Mouse (Mus musculus): ENCODE data around the gene Ubxn2a. TPM values are rescaled to one million over a fixed set of nuclear protein-coding genes. Genes with fewer than 3 reads are reported as not detected.

Gene Ubxn2a
- total RNA-seq, 2 experiments from 2014 or later = 56.5 to 60.3 TPM

DNA sequence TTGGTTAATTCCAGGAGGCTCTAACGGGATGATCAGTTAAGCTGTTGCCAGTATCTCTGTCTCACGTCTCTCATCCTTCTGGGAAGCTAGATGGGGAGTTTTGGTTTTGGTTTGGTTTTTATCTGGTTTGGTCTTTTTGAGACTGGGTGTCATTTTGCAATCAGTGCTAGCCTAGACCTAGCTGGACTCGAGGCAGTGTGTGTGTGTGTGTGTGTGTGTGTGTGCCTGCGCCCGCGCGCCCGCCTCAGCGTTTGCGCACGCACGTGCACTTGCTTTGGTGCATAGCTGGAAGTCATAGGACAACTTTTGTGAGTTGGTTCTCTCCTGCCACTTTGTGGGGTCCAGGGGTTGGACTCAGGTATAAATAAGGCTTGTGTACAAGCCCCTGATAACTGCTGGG lies 63.8 kb downstream of the Ubxn2a start:
- no peak for DNase-seq (ENCODE audit: extremely low spot score in 1 of 2, low spot score in 2 of 2)
- intact Hi-C loops (cut with DNase I) = loop anchor here (2.0 to 5.0 kb wide), 2 partner anchors 64 to 75 kb away; partner anchors contain the start of genes Fam228b, Pfn4 and Ubxn2a
- H3K27ac ChIP-seq = peak overlapping the region; percentile 50; the same call in 1 of the 2 replicates

GRCm38 (mm10) chr12:4842890-4843597 lies 64.5 kb downstream of the Ubxn2a start, which contains the start of gene Wdcp:
Gene Wdcp, plus strand, starts transcription at chr12:4843303.
- H3K4me3 ChIP-seq = peak within 1 kb of the TSS; percentile 65
- peak within 1 kb of the TSS; percentile 50; the same call in 1 of the 2 replicates for H3K27ac ChIP-seq
- intact Hi-C loops (cut with DNase I) = loop anchor here (2.0 to 5.0 kb wide), 2 partner anchors 64 to 74 kb away; partner anchors contain the start of genes Fam228b, Pfn4 and Ubxn2a

More for the DNA sequence above, 63.8 kb downstream of the Ubxn2a start:
- H3K4me3 ChIP-seq = peak overlapping the region; percentile 65
- no peak for TF ChIP-seq CTCF (IDR thresholded peaks at IDR 0.05)

DNA sequence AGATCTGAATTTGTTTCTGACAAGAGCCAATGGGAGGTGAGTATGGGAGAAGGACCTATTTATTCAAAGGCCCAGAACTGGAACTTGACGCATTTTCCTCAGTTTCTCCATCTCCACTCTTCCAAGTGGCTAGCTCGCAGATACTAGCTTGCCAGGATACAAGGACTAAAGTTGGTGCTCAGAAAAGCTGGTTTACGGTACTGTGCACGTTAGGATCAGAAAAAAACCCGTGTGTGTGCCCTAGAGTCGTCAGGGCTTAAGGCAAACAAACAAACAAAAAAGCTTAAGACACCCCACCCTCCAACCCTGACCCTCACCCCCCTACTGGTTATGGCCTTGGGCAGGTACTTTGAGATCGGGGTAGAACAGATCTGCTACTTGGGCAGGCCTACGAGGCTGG lies 65.0 kb downstream of the Ubxn2a start:
- no peak for TF ChIP-seq CTCF (IDR thresholded peaks at IDR 0.05)
- H3K4me3 ChIP-seq = no peak overlapping the region
- intact Hi-C loops (cut with DNase I) = loop anchor here (2.0 to 5.0 kb wide), 2 partner anchors 65 to 74 kb away; partner anchors contain the start of genes Fam228b, Pfn4 and Ubxn2a

More at GRCm38 (mm10) chr12:4842890-4843597, 64.5 kb downstream of the Ubxn2a start, which contains the start of gene Wdcp:
- DNase-seq (ENCODE audit: extremely low spot score in 1 of 2, low spot score in 2 of 2) = peak; percentile 86 to 91
- TF ChIP-seq CTCF (IDR thresholded peaks at IDR 0.05) = no peak

GRCm38 (mm10) chr12:4841392-4841887 lies 66.1 kb downstream of the Ubxn2a start, which contains the start of gene Fkbp1b:
Gene Fkbp1b, minus strand, starts transcription at chr12:4841591.
- no peak for TF ChIP-seq CTCF (IDR thresholded peaks at IDR 0.05)
- intact Hi-C loops (cut with DNase I) = loop anchor here (2.0 to 5.0 kb wide), 2 partner anchors 23 to 66 kb away; partner anchors contain the start of gene Ubxn2a
- peak within 1 kb of the TSS; percentile 64 for H3K27ac ChIP-seq

More for the DNA sequence above, 65.0 kb downstream of the Ubxn2a start:
- no peak overlapping the region for H3K27ac ChIP-seq
- no peak for DNase-seq (ENCODE audit: extremely low spot score in 1 of 2, low spot score in 2 of 2)

DNA sequence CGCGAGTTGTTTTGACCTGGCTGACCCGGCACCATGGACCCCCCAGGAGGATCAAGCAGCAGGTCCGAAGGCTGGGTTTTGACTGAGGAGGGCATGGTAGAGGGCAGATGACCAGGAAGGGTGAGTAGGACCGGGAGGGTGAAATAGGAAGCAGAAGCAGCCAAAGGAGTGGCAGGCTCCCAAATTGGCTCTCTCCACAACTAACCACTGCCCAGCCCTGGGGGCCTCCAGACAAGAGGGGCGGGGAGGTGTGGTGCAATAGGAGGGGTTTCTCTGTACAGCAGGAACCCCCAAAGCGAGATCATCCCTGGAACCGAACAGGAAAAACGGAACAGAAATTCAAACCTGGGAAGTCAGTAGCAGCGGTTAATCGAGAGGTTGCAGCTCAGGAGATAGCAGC lies 66.8 kb downstream of the Ubxn2a start:
- Histone ChIP-seq H3K27ac (peak overlapping the region; percentile 64), H3K4me3 (peak overlapping the region; percentile 71)
- no peak for TF ChIP-seq CTCF (IDR thresholded peaks at IDR 0.05)
- DNase-seq (ENCODE audit: extremely low spot score in 1 of 2, low spot score in 2 of 2) = no peak
- intact Hi-C loops (cut with DNase I) = loop anchor here (2.0 to 5.0 kb wide), 2 partner anchors 22 to 67 kb away; partner anchors contain the start of gene Ubxn2a

More at GRCm38 (mm10) chr12:4841392-4841887, 66.1 kb downstream of the Ubxn2a start, which contains the start of gene Fkbp1b:
- H3K4me3 ChIP-seq = peak within 1 kb of the TSS; percentile 71
- peak; percentile 55 to 56 for DNase-seq (ENCODE audit: extremely low spot score in 1 of 2, low spot score in 2 of 2)

GRCm38 (mm10) chr12:4840010-4840409 lies 67.5 kb downstream of the Ubxn2a start:
- intact Hi-C loops (cut with DNase I) = loop anchor here (2.0 to 5.0 kb wide), 2 partner anchors 21 to 67 kb away; partner anchors contain the start of gene Ubxn2a
- Histone ChIP-seq H3K27ac (no peak overlapping the region), H3K4me3 (no peak overlapping the region; the same call in 1 of the 2 replicates)
- TF ChIP-seq CTCF (IDR thresholded peaks at IDR 0.05) = no peak
- no peak for DNase-seq (ENCODE audit: extremely low spot score in 1 of 2, low spot score in 2 of 2)

- no peak overlapping the region for H3K4me3 ChIP-seq
- intact Hi-C loops (cut with DNase I) = no loop called here
- DNase-seq (ENCODE audit: extremely low spot score in 1 of 2, low spot score in 2 of 2) = no peak
- no peak overlapping the region for H3K27ac ChIP-seq
- no peak for TF ChIP-seq CTCF (IDR thresholded peaks at IDR 0.05)
Measured at GRCm38 (mm10) chr12:4836959-4837358, 70.5 kb downstream of the Ubxn2a start.

Other genes with a start within 250 kb of the Ubxn2a start
- gene Fam228a, start 169.3 kb downstream of the Ubxn2a start, total RNA-seq (2021) = 1 to 10 TPM; 2.8 to 2.9 TPM
- 10 to 100 TPM in 1 of 2 experiments, 1 to 10 TPM in 1; 9.7 to 12.5 TPM for gene Pfn4, start 138.7 kb downstream of the Ubxn2a start, total RNA-seq (2021)
- gene Fam228b, start 138.4 kb downstream of the Ubxn2a start, total RNA-seq (2021) = 10 to 100 TPM; 20.2 to 20.5 TPM
- 10 to 100 TPM; 75.5 to 85.2 TPM for gene Sf3b6, start 90.2 kb downstream of the Ubxn2a start, total RNA-seq (2021)
- gene Fkbp1b, start 66.1 kb downstream of the Ubxn2a start, total RNA-seq (2021) = 10 to 100 TPM; 43.7 to 48.3 TPM
- gene Wdcp, start 64.4 kb downstream of the Ubxn2a start, total RNA-seq (2021) = 10 to 100 TPM; 11.8 to 12.5 TPM
- under 1 TPM; 0.75 to 0.93 TPM for gene Mfsd2b, start 33.3 kb downstream of the Ubxn2a start, total RNA-seq (2021)
- gene Atad2b, start 9.6 kb upstream of the Ubxn2a start, total RNA-seq (2021) = 10 to 100 TPM; 32.6 to 37.9 TPM

Measured in left cerebral cortex, adult 2 months (tissue).